Mouse (Mus musculus): ENCODE data around the gene Zfp579.
A peak's percentile ranks its signal among the peaks of the same experiment; 100 is the strongest.
"Not testable (repeated sequence)": the region's sequence is repeated elsewhere in the genome, so short reads cannot be mapped to it uniquely, and the experiment has no call there.

Zfp579 gene

DNA sequence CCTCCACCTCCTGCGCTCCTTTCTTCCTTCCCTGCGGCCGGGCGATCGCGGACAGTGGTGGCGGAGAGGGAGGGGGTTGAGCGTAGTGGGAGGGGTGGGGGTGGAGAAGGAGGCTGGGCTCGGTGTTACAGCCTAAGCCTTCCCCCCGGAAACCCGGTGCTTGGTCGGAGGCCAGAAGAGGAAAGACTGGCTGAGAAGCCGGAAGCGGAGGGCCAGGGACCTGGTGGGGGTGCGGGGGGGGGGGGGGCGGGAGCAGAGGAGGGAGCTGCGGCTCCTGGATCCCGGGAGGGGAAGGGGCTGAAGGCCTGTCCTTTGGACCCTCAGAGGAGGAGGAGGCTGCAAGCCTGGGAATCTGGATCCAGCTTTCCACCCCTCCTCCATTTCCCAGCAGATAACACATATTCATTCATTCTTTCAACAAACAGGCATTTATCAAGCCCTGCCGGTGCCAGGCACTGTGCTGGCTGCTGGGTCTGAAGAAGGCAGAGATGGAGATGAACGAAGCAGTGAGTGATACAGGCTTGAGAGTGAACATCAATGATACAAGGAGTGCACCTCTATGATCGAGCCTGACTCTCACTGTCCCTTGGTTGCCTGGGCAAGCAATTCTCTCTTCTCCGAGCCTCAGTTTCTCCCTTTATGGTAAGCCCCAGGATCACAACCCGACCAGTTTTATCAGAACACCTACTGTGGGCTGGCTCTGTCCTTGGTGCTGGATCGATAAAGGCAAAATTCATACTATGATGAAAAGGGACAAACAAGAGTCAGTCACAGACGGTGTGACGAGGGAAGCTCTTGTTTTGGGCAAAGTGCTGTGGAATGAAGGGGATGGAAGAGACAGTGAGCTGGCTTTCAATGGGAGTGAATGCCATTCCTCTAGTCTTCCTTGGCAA is at the start of gene Zfp579:
Gene Zfp579 (minus strand): TSS at position 156 of the 893 bp plus-strand sequence.
- DNase-seq (ENCODE audit: low read depth, low spot score): peak; percentile 98

DNA sequence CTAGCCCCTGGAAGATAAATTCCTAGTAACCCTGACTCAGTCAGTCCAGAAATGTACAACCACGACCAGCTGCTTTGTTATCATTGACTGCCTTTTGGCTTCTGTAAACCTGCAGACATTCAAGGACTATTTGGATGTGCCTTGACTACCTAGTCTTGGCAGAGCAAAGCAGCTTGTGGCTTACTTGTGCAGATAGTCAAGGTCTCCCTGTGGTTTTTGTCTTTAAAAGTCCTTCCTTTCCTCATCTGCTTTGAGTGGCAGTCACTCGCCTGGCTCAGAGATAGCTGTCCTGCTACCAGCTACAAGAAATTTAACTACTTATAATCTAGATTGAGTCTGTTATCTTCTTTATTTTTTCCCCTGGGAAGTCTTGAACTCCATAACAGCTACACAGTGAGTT is 49.0 kb upstream of the Zfp579 start:
- DNase-seq (ENCODE audit: low read depth, low spot score): no peak

DNA sequence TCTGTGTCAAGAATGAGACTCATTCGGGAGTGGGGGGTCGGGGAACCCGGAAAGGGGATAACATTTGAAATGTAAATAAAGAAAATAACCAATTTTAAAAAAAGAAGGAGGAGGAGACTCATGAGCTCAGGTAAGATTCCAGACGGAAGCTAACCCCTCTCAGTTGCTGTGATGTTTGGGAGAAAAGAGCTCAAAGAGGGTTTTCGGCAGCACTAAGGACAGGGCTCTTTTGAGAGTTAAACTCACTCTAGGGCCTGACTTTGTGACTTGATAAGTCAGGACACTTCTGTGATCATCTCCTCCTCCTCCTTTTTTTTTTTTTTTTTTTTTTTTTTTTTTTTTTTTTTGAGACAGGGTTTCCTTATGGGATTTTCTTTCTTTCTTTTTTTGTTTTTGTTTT is 43.0 kb upstream of the Zfp579 start:
- DNase-seq (ENCODE audit: low read depth, low spot score): no peak

DNA sequence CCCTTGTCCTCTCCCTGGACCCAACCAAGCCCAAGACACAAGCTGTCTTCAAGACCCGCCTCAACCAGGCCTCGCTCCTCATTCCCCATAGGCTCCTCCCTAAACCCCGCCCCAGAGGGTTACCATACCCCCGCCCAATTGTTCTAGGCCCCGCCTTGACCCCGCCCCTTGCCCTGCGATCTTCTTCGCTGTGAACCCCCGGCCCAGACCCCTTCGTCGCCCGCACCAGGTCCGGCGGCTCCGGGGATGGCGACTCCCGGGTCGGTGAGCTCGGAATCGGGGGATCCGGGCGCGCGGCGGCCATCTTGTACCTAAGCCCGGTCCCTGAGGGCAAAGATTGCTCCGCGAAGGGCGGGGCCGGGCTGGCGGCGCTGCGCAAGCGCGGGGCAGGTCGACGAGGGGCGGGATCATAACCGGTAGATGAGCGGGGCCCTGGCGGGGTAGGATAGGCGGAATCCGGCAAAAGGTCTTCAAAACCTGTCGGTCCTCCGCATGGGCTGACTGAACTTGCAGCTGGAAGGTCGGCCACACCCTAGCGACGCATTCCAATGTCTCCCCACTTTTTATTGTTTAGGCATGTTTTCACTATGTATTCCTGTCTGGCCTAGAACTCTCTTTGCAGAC is 42.3 kb upstream of the Zfp579 start, which contains the start of gene Zfp784:
Gene Zfp784 (minus strand): TSS at position 338 of the 624 bp plus-strand sequence.
- peak; percentile 96 for DNase-seq (ENCODE audit: low read depth, low spot score)

DNA sequence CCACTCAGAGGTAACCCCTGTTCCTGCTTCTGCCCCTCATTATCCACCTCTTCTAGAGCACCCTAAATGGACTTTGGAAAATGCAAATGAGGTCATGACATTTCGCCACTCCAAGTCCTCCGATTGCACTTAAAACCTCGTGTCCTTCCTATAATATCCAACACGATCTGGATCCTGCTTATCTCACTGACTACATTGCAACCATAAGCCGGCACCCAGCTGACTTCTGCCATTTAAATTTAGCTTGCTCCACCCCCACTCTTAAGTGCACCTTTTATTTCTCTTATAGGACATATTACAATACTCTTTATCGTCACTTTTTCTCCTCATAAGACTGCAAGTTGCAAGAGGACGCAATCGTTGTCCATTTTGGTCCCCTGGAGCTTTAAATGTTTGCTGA is 41.5 kb upstream of the Zfp579 start:
- DNase-seq (ENCODE audit: low read depth, low spot score): no peak

DNA sequence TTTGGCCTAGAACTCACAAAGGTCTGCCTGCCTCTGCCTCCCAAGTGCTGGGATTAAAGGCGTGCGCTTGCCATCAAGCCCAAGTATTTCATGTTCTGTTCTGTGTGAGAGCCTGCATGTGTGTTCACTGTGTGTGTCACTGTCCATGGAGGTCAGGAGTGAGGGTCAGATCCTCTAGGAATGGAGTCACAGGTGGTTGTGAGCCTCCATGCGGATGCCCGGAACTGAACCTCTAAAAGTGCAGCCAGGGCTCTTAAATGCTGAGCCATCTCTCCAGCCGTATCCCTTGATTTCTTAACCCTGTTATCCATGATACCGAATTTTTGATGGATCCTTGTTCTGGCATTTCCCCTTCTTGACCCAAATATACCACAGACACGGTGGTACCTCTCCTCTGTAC is 41.1 kb upstream of the Zfp579 start:
- no peak for DNase-seq (ENCODE audit: low read depth, low spot score)

DNA sequence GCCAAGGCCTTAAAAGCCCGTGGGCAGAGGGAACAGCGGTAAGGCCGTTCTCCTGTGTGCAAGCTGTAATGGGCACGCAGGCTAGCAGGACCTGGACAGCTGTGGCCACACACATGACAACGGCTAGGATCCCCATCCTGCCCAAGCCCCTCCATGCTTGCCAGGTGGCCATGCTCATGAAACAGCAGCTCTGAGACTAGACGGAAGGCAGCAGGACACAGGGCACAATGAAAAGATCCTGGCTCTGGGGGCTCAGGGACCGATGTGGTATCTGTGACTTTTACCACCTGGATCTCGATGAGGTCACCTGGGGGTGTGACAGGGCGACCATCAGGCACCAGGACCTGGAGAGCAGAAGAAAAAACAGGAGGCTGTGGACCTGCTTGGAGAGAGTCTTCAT is 40.2 kb upstream of the Zfp579 start:
- DNase-seq (ENCODE audit: low read depth, low spot score): no peak

DNA sequence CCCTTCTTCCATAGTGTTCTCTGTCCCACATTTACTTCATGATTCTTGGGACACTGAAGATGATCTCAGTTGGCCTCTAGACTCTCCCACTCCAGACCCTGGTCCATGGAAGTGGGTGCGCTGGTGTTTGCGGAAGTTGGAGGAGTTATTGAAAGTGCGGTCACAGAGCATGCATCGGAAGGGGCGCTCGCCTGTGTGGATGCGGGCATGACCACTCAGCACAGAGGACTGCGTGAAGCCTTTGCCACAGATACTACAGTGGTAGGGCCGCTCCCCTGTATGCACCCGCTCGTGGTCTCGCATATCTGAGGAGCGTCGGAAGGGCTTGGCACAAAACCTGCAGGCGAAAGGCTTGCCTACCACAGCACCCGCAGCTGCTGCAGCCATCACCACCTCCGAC is 39.7 kb upstream of the Zfp579 start:
- no peak for DNase-seq (ENCODE audit: low read depth, low spot score)

DNA sequence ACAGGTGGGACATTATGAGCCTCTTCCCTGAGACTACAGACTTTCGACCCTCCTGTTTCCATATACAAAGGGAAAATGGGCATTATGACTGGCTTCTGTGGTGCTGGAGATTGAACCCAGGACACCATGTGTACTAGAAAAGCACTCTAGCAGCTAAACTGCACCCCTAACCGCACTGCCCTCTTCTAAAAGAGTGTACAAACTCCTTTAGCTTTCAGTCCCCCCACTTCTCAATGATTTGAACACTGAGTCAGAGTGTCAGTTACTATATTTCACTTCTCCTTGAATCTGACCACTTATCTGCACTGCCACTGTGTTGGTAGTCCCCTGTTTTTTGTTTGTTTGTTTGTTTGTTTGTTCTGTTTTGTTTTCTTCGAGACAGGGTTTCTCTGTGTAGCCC is 37.9 kb upstream of the Zfp579 start, which contains the start of gene 4632433K11Rik:
Gene 4632433K11Rik (plus strand): TSS at position 301 of the 400 bp plus-strand sequence.
- no peak for DNase-seq (ENCODE audit: low read depth, low spot score)

DNA sequence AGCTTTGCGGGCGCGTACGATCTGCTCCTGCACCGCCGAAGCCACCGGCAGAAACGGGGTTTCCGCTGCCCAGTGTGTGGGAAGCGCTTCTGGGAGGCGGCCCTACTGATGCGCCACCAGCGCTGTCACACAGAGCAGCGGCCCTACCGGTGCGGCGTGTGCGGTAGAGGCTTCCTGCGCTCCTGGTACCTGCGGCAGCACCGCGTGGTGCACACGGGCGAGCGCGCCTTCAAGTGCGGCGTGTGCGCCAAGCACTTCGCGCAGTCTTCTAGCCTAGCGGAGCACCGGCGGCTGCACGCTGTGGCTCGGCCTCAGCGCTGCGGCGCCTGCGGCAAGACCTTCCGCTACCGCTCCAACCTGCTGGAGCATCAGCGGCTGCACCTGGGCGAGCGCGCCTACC is 35.5 kb upstream of the Zfp579 start:
- no peak for DNase-seq (ENCODE audit: low read depth, low spot score)

DNA sequence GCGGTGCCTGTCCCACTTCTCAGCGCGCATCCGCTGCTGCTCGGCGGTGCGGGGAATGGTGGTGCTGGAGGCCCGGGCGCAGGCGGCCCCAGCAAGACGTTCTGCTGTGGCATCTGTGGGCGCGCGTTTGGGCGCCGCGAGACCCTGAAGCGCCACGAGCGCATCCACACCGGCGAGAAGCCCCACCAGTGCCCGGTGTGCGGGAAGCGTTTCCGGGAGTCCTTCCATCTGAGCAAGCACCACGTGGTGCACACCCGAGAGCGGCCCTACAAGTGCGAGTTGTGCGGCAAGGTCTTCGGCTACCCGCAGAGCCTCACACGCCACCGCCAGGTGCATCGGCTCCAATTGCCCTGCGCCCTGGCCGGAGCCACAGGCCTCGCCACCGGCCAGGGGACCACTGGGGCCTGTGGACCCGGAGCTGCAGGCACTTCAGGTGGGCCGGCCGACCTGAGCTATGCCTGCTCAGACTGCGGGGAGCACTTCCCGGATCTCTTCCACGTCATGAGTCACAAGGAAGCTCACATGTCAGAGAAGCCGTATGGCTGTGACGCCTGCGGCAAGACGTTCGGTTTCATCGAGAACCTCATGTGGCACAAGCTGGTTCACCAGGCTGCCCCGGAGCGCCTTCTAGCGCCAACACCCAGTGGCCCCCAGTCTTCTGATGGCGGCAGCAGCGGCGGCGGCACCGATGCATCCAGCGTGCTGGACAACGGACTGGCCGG is 34.8 kb upstream of the Zfp579 start:
- DNase-seq (ENCODE audit: low read depth, low spot score): no peak

DNA sequence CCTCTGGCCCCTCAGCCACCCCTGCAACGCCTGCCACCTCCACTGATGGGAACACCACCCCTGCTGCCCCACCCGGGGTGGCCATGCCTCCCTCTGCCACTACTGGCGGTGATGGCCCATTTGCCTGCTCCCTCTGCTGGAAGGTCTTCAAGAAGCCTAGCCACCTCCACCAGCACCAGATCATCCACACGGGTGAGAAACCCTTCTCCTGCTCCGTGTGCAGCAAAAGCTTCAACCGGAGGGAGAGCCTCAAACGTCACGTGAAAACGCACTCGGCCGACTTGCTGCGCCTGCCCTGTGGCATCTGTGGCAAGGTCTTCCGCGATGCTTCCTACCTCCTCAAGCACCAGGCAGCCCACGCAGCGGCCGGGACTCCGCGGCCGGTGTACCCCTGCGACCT is 34.0 kb upstream of the Zfp579 start:
- no peak for DNase-seq (ENCODE audit: low read depth, low spot score)

DNA sequence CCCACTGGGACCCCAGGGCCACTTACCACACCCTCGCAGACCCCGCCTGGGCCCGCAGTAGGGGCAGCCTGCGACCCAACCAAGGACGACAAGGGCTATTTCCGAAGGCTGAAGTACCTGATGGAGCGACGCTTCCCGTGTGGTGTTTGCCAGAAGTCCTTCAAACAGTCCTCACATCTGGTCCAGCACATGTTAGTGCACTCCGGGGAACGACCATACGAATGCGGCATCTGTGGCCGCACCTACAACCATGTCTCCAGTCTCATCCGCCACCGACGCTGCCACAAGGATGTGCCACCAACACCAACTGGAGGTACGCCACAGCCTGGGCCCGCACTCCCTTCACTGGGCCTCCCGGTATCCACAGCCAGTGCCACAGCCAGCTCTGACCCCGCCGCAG is 33.6 kb upstream of the Zfp579 start:
- no peak for DNase-seq (ENCODE audit: low read depth, low spot score)

DNA sequence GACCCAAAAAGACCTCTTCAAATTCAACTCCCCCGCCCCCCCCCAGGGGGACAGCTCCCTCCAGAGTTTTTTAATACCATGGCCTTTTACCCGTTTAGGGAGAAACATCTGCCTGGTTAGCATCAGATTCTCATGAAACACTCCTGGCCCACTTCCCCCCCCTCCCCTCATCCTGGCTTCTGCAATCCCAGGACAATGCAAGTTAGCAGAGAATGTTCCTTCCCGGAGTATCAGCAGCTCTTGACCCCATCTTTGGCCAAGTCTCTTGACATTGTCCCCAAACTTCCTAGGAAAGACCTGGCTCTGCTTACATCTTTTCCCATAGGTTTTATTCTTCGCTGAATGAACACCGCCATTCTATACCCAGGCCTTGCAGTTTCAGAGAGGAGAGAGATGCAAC is 25.2 kb upstream of the Zfp579 start:
- DNase-seq (ENCODE audit: low read depth, low spot score): no peak

DNA sequence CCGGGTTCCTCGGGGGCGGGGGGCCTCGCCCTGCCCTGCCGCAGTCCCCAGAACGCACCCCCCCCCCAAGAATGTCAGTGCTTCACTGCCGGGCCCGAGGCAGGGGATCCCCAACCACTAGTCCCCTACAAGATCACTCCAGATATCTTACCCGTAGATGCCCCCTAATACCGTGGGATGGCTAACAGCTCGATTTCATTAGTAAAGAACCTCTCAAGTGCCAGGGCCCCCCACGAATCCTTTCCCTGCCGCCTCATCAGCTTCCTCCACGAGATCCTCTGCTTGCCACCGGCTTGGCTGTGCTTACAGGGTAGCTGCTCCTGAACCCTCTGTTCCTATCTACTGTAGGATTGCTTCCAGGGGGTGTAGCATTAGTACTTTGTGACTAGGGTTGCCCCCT is 24.7 kb upstream of the Zfp579 start:
- DNase-seq (ENCODE audit: low read depth, low spot score): no peak

DNA sequence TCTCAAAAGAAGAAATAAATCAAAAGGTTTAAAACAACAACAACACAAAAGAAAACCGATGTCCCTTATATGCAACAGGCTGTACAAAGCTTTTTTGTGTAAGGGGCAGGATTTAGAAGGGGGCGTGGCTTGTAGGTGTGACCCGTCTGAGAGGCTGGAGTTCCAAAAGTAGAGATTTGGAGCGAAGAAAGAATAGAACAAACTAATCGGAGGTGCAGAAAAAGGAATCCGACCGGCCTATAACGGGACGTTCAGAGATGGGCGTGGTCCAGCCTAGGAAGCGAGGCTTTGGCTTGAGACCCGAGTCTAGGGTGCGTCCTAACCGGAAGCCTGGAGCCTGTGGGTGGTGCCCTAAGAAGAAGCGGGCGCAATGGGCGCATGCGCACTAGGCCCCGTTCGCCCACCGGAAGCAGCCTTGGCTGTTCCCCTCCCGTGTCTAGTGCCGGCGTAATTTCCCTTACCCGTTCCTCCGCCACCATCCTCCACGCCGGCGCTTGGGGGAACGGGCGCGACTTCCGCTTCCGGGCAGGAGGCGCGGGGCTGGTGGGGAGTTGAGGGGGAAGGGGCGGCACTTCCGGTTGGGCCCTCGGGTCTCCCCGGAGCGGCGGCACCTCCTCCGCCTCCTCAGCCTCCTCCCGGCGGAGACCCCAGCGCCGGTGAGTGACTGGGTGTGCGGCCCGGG is 24.2 kb upstream of the Zfp579 start, which contains the start of the genes Zfp865 and Ccdc106:
Gene Zfp865 (plus strand): TSS at position 377 of the 682 bp plus-strand sequence.
Gene Ccdc106 (plus strand): TSS at position 554 of the 682 bp plus-strand sequence.
- DNase-seq (ENCODE audit: low read depth, low spot score): peak; percentile 100

DNA sequence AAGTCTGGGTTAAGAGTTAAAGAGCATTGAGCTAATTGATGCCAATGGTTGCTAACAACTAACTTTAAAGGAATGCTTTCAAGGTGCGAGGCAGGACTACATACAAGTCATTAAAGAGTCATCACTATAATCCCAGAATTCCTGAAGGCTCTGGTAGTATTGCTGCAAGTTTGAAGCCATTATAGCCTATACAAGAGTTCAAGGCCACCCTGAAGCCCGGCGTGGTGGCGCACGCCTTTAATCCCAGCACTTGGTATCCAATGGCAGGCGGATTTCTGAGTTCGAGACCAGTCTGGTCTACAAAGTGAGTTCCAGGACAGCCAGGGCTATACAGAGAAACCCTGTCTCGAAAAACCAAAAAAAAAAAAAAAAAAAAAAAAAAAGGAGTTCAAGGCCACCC is 23.6 kb upstream of the Zfp579 start:
- not testable (repeated sequence) for DNase-seq (ENCODE audit: low read depth, low spot score)

DNA sequence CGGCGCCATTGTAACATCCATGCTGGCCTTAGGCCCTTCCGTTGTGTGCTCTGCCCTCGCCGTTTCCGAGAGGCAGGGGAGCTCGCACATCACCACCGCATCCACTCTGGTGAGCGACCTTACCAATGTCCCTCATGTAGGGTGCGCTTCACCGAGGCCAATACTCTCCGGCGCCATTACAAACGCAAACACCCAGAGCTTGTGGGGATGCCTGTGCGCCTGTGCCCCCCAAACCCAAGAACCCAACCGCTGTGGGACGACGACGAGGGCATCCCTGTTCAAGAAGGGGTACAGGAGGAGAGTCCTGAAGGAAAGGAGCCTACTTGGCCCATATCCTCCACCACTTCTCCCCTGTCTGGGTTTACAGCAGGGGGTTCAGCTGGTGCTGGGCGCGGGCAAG is 22.0 kb upstream of the Zfp579 start:
- DNase-seq (ENCODE audit: low read depth, low spot score): no peak

DNA sequence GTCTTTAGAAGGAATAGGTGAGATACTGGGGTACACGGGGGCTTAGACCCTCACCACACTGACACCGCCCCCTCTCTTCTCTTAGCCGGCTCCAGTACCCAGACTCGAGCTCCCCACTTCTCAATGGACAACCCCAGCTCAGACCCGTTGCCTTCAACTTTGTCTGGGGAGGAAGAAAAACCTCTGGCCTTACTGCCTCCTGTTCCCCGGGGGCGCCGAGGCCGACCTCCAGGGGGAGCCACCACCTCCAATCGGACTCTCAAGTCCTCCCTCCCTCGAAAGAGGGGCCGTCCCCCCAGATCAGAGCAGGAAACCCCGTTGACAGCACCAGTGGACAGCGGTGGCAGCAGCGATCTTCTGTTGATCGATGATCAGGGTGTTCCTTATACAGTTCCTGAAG is 21.4 kb upstream of the Zfp579 start:
- DNase-seq (ENCODE audit: low read depth, low spot score): no peak

DNA sequence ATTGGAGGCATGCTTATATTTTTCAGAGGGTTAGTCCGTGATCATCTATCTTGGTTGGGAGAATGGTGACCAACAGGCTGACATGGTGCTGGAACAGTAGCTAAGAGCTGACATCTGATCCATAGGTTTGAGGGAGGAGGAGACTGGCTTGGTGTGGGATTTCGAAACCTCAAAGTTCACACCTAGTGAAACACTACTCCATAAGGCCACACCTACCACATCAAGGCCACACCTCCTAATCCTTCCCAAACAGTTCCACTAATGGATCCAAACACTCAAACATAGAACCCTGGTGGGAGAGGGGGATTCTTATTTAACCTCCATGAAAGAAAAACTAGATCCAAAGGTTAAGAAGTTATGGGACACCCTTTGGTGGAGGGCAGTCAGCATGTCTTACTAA is 21.0 kb upstream of the Zfp579 start:
- no peak for DNase-seq (ENCODE audit: low read depth, low spot score)

DNA sequence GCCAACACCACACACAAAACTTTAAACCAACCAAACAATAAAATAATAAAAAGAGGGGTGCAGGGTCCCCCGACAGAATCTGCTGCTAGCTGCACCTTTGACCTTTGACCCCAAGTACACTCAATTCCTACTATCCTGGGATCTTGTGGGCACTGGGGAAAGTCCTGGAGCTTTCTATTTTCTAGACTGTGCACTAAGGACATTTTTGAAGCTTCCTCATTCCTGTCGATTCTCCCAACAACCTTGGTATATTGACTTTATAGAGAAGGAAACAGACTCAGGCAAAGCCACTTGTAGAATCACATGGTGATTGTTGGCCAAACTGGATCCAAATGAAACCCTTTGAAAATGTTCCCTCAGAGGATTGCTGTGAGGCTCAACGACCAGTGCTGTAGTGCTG is 20.1 kb upstream of the Zfp579 start:
- DNase-seq (ENCODE audit: low read depth, low spot score): no peak

All from brain, adult 2 months (tissue).